Mouse (Mus musculus) MEL (cell line): ENCODE measurements around the gene Erp29.

Source experiments
- CHD1 ChIP-seq: IDR thresholded peaks from 2 replicates; pipeline ENCODE4 v1.6.1; 2012; ENCODE audit warnings: low read depth, mild to moderate bottlenecking, inconsistent platforms, low read length, improper control_type of control experiment
- CTCF ChIP-seq, 3 experiments: IDR thresholded peaks in 2 of 3; conservative IDR thresholded peaks in 1 of 3; 2 replicates each; pipeline ENCODE4 v1.5.1; 2011 to 2012; ENCODE audit warnings: low read length in 3 of 3, low read depth in 2 of 3, mild to moderate bottlenecking in 2 of 3, improper control_type of control experiment in 1 of 3, inconsistent platforms in 1 of 3, mixed read lengths in 1 of 3, moderate library complexity in 1 of 3; ENCODE audit not compliant: control insufficient read depth in 1 of 3, insufficient read depth in 1 of 3, poor library complexity in 1 of 3, severe bottlenecking in 1 of 3
- E2F4 ChIP-seq: IDR thresholded peaks from 2 replicates; pipeline ENCODE4 v1.6.1; 2011; ENCODE audit warnings: low read depth, low read length, improper control_type of control experiment, borderline replicate concordance
- EP300 ChIP-seq, 2 experiments: IDR thresholded peaks; 2 replicates each; pipeline ENCODE4 v1.6.1; 2011; ENCODE audit warnings: improper control_type of control experiment in 2 of 2, low read length in 2 of 2, low read depth in 1 of 2, mild to moderate bottlenecking in 1 of 2
- ETS1 ChIP-seq: IDR thresholded peaks from 2 replicates; pipeline ENCODE4 v1.6.1; 2012; ENCODE audit warnings: low read depth, mild to moderate bottlenecking, inconsistent platforms, low read length, improper control_type of control experiment, moderate library complexity
- GABPA ChIP-seq: IDR thresholded peaks from 2 replicates; pipeline ENCODE4 v1.6.1; 2012; ENCODE audit warnings: low read depth, mild to moderate bottlenecking, inconsistent platforms, low read length, improper control_type of control experiment, moderate library complexity
- MAX ChIP-seq: IDR thresholded peaks from 2 replicates; pipeline ENCODE4 v1.6.1; 2011; ENCODE audit warnings: low read length, improper control_type of control experiment
- MXI1 ChIP-seq: IDR thresholded peaks from 2 replicates; pipeline ENCODE4 v1.6.1; 2011; ENCODE audit warnings: mild to moderate bottlenecking, low read depth, low read length, improper control_type of control experiment
- POLR2A ChIP-seq, 2 experiments: IDR thresholded peaks; 2 replicates each; pipeline ENCODE4 v1.6.1; 2011 to 2012; ENCODE audit warnings: low read length in 2 of 2, mild to moderate bottlenecking in 2 of 2, control low read depth in 1 of 2, improper control_type of control experiment in 1 of 2, low read depth in 1 of 2, moderate library complexity in 1 of 2; ENCODE audit not compliant: control insufficient read depth in 1 of 2, insufficient read depth in 1 of 2, poor library complexity in 1 of 2
- POLR2AphosphoS2 ChIP-seq: IDR thresholded peaks from 2 replicates; pipeline ENCODE4 v1.6.1; 2011; ENCODE audit warnings: low read length, improper control_type of control experiment
- POLR2AphosphoS5 ChIP-seq: IDR thresholded peaks from 2 replicates; pipeline ENCODE4 v1.6.1; 2012; ENCODE audit warnings: low read depth, borderline replicate concordance, mild to moderate bottlenecking, inconsistent platforms, low read length, moderate library complexity, mixed read lengths
- TAL1 ChIP-seq: IDR thresholded peaks from 2 replicates; pipeline ENCODE4 v1.6.1; 2012; ENCODE audit warnings: mild to moderate bottlenecking, inconsistent platforms, low read length, moderate library complexity, mixed read lengths
- TCF12 ChIP-seq: IDR thresholded peaks from 2 replicates; pipeline ENCODE4 v1.6.1; 2014; ENCODE audit warnings: low read depth, mild to moderate bottlenecking, inconsistent platforms, low read length, improper control_type of control experiment, moderate library complexity
- ZKSCAN1 ChIP-seq: IDR thresholded peaks from 2 replicates; pipeline ENCODE4 v1.6.1; 2012; ENCODE audit warnings: low read depth, mild to moderate bottlenecking, inconsistent platforms, low read length, improper control_type of control experiment, moderate library complexity

- TF ChIP-seq POLR2AphosphoS5: no peak
- no peak for TF ChIP-seq POLR2AphosphoS2
- no peak for TF ChIP-seq CHD1
- no peak for TF ChIP-seq POLR2A (IDR thresholded peaks at IDR 0.05; ENCODE audit: control insufficient read depth in 1 of 2, insufficient read depth in 1 of 2, low read depth in 1 of 2, low read length in 2 of 2, poor library complexity in 1 of 2)
- no peak for TF ChIP-seq E2F4
- no peak for TF ChIP-seq MXI1
- TF ChIP-seq ETS1: no peak
- TF ChIP-seq TAL1: no peak
- TF ChIP-seq MAX: no peak
- TF ChIP-seq ZKSCAN1: no peak
- TF ChIP-seq CTCF (IDR thresholded peaks at IDR 0.05 in 2 of 3, conservative IDR thresholded peaks at IDR 0.05 in 1 of 3; ENCODE audit: control insufficient read depth in 1 of 3, insufficient read depth in 1 of 3, low read depth in 2 of 3, low read length in 3 of 3, poor library complexity in 1 of 3, severe bottlenecking in 1 of 3): no peak
- TF ChIP-seq TCF12: no peak
- TF ChIP-seq GABPA: no peak
- TF ChIP-seq EP300 (IDR thresholded peaks at IDR 0.05; ENCODE audit: low read depth in 1 of 2, low read length in 2 of 2): no peak
Measured at GRCm38 (mm10) chr5:121472411-121472810, 20.1 kb upstream of the Erp29 start.
